Mouse (Mus musculus): ENCODE measurements around the gene Elk3. TPM values are rescaled to one million over a fixed set of nuclear protein-coding genes. Genes with fewer than 3 reads are reported as not detected.

Elk3 gene
- 52.7 to 66.9 TPM (median 65.4 TPM) in 4 replicates for total RNA-seq (2023; ENCODE audit: inconsistent age)

DNA sequence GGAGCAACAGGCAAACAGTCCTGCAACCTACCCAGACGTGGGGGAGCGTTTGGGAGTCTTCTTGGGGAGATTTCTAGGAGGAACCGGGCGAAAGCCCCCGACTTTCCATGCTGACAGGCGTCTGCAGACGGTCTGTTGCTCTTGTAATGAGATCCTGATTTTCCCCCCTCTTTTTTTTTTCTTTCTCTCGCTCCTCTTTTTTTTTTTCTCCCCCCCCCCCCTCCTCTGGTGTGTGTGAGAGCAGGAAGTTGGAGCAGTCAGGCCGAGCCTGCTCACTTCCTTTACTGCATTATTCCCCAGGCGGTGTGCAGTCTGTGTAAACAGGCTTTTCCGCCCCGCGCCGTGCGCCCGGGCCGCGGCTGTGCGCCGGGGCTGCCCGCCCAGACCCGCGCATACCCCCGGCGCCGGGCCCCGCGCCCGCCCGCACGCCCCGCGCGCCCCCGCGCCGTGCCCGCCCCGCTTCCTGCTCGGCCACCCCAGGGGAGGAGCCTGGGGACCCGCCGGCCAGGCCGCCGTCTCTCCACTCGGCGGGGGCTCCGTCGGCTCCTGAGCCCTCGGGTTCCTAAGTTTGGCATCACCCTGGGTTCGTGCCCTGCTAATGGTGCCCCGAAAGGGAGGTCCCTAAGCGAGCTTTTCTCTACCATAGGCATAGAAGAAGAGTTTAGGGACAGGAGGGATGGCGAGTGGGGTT, at the start of gene Elk3:
TSS of gene Elk3 (minus strand) at position 415 of the 691 bp plus-strand sequence.

Other genes with a start within 250 kb of the Elk3 start
- gene Cfap54, start 229.5 kb downstream of the Elk3 start, total RNA-seq (2023; ENCODE audit: inconsistent age) = not detected in 4 replicates
- gene Cdk17, start 150.3 kb downstream of the Elk3 start, total RNA-seq (2023; ENCODE audit: inconsistent age) = 64.0 to 82.8 TPM (median 68.2 TPM) in 4 replicates
- gene Lta4h, start 142.3 kb upstream of the Elk3 start, total RNA-seq (2023; ENCODE audit: inconsistent age) = 59.5 to 75.9 TPM (median 65.2 TPM) in 4 replicates
- gene Hal, start 177.6 kb upstream of the Elk3 start, total RNA-seq (2023; ENCODE audit: inconsistent age) = 0.58 to 1.0 TPM (median 0.75 TPM) in 4 replicates
- 0.22 TPM in 1 of 4 replicates, not detected in the others for gene Amdhd1, start 228.9 kb upstream of the Elk3 start, total RNA-seq (2023; ENCODE audit: inconsistent age)
- not detected in 4 replicates for gene Ccdc38, start 229.5 kb upstream of the Elk3 start, total RNA-seq (2023; ENCODE audit: inconsistent age)

Measured in B cell, adult (primary cell).